Mouse (Mus musculus) mesoderm, embryonic 11.5 days (tissue): Measurements from ENCODE around the gene Cers1.

ENCODE experiments used
- DNase-seq: peaks from one replicate; pipeline ENCODE4 v3.0.0-alpha.2; 2012; ENCODE audit warnings: low read depth, low spot score

Cers1 gene

DNA sequence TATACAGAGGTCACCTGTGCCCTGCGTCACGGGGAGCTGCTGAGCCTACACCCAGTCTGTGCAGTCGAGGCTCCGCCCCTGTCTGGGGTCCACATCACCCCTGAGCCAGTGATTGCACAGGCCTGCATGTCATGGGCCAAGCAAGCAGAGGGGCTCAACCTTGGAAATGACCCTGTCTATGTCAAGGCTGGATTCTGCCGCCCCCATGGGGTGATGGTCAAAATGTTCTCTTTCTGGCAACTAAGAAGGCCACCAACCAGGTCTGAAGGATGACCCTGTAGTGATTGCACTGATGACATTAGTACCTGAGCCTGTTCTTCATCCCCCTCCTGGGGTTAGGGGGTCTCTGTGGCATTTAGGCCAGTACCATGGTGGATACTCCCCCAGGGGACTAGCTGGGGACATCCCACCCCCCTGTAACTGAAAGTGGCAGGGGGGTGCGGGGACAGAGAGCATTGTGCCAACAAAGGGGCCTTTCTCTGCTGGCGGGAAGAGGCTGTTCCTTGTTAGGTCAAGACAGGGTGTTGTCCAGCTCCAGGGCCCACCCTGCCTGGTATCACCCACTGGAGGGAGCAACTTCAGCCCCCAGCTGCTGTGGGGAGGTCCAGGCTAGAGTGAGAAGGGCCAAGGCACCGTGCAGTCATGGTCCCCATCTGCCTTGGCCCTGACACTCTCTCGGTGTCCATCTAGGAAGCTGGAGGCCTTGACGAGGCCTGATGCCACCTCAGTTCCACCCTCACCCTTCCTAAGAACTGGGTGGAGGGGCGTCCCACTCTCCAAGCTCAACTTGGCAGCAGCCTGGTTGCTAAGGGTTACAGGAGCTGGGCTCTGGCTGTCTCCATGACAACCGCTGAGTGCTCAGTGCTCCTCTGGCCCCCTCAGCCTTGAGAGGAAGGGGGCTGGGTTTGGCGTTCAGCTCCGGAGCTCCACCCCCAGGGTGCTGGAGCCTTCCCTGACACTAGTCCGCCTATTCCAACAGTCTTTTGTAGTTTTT lies 1.2 kb downstream of the Cers1 start:
- peak; percentile 90 for DNase-seq

DNA sequence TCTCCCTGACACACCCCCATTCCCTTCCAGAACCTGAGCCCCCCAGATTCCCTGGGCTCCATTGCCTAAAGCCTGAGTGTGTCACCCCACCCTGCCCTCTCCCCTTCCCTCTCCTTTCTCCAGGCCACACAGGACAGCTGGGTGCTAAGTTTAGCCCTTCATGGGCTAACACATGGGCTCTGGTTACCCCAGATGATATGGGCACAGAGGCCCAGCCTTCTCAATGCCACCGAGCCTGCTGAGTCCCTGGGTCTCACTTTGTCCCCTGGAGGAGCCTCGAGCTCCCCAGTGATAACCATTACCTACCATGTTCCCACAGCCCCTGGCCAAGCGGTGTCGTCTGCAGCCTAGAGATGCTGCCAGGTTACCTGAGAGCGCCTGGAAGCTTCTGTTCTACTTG lies 2.3 kb downstream of the Cers1 start:
- no peak for DNase-seq

DNA sequence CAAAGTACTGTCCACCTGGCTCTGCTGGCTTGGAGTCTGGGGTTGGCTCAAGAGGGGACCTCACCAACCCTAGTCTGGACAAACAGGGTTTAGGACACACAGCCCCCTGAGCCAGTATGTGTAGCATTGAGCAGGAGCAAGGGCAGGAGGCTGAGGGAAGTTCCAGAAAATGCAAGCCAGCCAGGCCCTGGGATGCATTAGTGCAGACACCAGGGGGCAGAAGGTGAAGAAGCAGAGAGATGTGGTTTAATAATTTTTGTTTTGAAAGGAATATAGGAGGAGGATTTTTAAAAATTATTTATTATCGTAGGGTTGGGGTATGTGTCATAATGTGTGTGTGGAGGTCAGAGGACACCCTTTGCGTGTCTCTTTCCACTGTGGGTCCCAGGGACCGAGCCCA lies 8.1 kb downstream of the Cers1 start:
- no peak for DNase-seq

DNA sequence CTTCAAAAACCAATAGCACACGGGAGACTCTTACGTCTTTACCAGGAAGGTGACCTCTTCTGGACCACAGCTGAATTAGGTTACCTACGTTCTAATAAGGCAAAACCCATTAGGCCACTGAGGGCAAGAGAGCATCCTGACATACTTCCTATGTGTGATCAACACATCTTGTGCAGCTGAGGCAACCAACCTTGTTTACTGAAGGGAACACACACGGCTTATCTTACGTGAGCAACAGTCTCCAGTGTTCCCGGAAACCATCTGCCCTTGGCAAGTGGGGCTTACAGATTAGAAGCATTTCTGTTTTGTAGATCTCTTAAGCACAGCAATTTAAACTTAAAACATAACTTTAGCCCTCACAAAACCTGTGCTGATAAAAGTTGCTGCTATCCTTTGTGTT lies 11.9 kb downstream of the Cers1 start:
- no peak for DNase-seq

DNA sequence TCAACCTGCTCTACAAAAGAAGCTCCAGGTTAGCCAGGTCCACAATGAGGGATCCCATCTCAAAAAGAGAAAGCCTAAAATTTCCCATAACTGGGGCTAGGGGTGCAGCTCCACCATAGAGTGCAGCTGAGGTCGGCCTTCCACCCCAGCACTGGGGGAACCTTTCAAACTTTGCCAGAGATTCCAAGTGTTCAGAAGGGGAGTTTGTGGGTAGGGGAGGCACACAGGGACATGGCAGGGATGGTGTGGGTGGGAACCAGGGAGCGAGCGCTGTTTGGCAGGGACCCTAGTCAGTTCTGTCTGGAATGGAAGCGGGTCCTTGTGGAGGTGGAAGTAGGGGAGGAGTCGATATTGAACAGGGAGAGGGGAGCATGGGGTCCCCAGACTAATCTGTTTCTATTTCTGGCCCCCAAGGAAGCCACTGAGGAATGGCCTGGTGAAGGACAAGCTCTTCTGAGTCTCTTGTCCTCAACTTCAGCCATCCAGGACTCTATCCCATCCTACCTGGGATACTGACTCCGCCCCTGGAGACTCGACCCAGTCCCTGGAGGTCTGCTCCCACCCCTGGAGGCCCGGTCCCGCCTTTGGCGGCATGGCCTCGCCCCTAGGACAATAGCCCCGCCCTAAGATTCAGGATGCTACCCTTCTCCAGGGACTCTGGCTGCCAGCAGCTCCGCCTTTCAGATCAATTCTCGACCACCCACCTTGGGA lies 13.7 kb downstream of the Cers1 start, which contains the start of gene Gdf1:
Gene Gdf1, plus strand, starts transcription at position 694 of the 711 bp plus-strand sequence.
- DNase-seq = peak; percentile 55

DNA sequence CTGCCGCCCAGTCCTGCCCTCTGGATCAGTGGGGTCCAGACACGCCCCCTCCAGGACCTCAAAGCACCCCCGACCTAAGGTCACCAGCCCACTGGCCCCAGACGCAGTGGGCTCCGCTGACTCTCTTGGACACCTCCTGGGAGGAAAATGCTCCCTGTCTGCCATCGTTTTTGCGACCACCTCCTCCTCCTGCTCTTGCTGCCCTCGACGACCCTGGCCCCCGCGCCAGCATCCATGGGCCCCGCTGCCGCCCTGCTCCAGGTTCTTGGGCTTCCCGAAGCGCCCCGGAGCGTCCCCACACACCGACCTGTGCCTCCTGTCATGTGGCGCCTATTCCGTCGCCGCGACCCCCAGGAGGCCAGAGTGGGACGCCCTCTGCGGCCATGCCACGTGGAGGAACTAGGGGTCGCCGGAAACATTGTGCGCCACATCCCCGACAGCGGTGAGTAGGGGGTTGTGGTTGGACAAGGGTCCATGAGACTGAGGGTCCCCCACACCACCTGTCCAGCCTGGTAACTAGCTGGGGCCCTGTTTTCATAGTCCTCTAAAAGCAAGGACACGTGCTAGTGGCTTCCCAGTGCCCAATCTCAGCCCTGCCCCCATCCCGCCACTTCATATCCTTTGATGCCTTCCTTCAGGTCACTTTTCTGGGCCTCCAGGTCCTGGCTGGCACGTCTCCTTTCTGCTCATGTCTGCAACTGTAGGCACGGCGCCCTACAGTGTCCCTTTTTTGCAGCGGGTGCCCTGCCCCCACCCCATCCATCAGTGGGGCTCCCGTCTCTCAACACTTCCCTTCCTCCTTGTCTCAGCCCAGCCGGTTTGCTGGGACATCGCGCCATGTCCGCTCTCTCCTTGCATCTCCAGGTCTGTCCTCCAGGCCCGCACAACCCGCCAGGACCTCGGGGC lies 14.5 kb downstream of the Cers1 start:
- no peak for DNase-seq

DNA sequence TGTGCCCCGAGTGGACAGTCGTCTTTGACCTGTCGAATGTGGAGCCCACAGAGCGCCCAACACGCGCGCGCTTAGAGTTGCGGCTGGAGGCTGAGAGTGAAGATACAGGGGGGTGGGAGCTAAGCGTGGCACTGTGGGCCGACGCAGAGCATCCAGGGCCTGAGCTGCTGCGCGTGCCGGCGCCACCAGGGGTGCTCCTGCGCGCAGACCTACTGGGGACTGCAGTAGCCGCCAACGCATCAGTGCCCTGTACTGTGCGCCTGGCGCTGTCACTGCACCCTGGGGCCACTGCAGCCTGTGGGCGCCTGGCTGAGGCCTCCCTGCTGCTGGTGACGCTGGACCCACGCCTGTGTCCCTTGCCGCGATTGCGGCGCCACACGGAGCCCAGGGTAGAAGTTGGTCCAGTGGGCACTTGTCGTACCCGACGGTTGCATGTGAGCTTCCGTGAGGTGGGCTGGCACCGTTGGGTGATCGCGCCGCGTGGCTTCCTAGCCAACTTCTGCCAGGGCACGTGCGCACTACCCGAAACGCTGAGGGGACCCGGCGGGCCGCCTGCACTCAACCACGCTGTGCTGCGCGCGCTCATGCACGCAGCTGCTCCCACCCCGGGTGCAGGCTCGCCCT lies 15.3 kb downstream of the Cers1 start:
- DNase-seq = peak; percentile 82

DNA sequence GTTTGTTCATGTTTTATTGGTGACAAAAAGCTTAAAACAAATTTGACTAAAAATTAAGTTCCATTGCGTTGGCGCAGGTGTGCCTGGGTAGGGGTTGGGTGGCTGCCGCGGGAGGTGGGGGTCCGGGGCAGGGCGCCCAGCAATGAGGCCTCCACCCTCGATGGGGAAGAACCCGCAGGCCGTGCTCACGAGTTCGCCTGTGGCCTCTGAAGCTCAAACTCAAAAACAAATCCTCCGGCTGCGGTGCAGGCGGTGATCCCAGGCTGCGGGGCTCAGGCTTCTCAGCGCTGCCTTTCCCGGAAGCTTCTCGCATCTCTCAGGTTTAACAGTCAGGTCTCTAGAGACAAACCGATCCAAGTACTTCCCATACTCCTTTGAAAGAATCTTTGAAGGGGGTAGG lies 16.0 kb downstream of the Cers1 start:
- no peak for DNase-seq

DNA sequence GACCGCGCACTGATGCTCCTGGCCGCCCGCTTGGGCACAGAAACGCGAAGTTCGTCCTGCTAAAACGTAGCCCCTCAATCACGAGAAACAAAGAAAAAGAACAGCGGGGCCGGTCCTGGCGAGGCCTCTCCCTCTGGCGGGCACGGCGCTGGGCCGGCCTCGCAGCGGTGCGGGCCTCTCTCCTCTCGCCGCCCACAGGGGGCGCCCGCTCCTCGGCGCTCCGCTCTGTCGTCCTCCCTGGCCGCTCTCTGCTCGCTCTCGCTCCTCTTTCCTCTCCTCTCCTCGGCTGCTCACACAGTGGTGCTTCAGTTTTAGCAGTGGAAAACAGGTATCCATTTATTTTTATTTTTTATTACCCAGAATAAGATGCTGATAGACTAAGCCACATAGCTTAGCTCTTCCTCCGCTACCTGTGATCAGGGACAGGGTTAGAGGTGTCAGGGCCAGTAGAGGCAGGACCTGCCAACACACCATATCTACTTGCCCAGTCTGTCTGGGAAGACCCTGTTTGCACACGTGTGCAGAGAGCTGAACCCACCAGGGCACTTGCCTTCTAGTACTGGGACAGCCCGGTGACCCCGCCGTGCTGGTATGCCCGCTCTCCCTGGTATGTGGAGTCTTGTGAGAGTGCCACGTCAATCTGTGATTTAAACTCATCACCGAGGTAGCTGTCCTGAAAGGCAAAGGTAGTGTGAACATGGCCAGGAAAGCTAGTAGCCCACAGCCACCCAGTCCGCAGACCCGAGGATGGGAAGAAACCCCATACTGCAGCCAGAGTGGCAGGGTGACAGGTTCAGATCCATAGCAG lies 16.7 kb downstream of the Cers1 start:
- DNase-seq = peak; percentile 84

DNA sequence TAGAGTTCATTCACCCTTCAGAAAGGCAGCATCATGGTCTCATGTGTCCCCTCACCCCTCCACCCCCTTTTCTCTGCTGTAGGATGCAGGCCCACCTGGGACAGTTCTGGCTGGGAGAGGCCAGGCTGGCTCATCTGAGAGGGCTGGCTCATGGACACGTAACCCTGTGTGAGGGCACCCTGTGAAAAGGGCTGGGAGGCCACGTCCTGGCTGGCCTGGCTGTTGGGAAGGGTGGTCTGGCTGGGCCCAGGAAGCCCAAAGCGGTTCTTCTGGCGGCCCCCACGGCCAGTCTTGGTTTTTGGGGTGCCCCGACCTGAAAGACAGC lies 17.3 kb downstream of the Cers1 start:
- DNase-seq = no peak

DNA sequence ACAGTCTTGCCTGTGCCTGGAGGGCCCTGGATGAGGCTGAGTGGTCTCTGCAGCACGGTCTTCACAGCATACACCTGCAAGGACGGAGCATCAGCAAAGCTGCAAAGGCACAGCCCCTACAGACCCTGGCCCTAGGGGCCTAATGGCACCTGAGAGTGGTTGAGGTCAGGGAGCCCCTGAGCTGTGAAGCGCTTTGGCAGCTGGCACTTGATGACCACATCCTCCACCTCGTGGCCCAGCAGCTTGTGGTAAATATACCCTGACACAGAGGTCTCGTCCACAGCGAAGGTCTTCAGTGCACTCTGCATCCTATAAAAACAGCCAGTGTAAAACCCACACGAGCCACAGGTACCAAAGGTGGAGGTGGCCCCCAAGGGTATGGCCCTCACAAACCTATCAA lies 23.4 kb downstream of the Cers1 start:
- DNase-seq = no peak

DNA sequence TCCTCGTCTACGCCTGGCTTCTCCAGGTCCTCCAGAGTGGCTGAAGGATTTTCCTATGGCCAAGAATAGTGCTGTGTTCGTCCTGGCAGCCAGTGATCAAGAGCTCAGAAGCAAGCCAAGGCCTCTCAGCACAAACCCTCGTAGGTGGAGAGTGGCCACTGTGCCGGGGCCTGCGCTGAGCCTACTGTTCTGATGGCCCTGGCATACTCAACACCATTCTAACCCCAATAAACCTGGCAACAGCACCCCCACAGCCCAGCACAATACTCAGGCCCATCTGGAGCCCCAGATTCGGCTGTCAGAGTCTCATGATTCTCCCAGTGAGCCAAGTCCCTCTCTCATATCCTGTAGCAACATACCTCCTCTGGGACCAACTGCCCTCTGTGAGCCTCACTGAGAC lies 25.1 kb downstream of the Cers1 start:
- DNase-seq = no peak

DNA sequence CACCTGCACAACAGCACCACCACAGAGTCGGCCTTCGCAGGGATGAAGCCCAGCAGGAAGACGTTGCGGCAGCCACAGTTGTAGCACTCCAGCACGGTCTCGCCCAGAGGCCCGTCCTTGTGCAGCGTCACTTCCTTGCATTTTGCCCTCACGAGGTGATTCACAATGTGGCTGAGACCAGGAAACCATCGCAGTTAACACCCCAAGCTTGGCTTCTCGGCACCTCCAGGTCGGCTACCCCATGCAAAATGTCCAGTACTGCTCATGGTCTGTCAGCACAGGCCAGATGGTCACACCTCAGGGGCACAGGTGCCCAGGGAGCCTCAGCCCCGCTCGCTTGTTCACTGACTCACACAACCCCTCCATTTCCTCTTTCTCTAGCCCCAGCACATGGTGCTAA lies 26.4 kb downstream of the Cers1 start:
- no peak for DNase-seq

DNA sequence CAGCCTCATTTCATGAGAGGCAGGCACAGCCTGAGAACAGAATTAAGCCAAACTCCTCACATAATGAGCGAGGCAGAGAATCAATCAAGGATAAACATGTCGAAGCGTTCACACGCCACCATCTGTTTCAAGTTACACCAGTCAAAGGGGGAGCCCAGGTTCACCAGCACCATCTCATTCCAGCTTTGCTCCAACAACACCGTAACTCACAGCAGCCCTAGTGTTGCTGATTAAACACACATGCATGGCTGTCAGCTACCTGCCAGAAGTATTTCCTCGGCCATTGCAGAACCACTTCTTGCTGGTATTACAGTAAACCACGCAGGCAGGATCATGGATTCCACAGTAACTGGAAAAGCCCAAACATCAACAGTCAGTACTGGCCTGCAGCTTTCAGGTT lies 27.5 kb downstream of the Cers1 start:
- peak; percentile 30 for DNase-seq

DNA sequence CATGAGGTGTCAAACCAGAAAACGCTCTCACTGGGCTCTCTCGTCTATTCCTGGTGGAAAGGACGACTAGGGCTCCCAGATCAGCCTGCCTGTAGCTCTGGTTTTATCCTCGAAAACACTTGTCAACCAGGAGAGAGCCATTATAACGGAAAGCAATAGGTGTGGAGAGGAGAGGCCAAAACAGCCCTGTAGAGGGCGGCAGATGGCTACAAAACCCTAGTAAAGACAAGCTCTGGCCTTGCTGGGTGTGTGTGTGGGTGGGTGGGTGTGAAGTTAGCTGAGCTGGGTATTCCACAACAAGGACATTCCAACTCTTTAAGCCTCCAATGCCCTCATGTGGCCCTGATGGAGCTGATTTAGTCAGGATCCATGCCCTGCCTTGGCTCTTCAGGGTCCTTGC lies 28.1 kb downstream of the Cers1 start:
- DNase-seq = peak; percentile 50

DNA sequence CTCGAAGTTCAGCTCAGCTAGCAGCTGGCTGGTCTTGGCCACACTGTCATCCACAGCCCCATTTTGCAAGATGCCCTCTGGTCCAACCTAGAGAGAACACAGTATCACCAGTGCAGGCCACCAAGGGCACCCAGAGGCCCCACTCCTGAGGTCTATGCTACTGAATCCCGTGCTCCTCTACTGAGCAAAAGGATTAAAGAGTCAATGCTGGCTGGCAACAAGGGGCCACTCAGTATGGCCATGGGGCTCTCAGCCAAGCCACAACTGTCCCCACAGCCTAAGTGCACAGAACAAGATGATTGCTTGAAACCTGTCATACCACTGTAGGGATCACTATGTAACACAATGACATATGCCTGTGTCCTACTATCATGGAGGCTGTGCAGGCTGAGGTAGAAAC lies 28.7 kb downstream of the Cers1 start:
- no peak for DNase-seq

DNA sequence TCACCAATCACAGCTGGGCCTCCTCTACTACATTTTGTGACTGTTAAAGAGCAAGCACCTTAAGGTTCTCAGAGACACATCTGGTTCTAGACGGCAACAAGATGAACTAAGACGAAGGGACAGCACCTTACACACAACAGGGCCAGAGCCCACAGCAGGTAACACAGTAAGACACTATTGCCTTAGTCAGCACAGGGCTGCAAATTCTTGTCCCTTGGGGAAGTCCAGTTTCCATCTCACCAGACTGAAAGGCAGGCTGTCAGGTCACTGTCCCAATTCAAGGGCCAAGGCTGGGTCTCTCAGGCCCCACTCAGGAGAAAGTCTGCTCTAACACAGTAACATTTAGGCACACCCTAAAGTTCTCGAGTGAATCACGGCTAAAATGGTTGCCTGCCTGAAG lies 31.9 kb downstream of the Cers1 start:
- no peak for DNase-seq

DNA sequence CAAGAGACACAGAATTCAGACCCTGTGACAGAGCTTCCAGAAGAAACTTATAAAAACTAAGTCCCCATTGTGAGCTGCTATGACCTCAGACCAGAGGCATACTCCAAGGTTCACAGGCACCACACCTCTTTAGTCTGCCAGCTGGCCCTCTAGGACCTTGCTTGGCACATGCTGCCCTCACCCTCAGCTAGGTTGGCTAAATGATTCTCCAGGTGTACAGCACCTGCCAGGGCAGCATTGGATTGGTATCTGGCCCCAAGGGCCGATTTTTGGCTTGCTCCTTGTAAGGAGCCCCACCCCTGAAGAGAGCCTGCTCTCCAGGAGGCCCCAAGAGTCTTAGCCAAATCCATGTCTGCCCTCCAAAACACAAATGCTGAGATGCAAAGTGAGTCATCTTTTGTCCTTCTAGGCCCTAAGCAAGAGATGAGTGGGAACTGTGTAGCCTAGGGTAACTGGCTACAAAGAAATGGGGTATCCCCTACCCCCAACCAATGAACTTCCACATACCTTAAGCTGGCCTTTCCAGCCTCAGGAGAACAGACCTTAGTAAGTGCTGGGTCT lies 32.4 kb downstream of the Cers1 start:
- no peak for DNase-seq

DNA sequence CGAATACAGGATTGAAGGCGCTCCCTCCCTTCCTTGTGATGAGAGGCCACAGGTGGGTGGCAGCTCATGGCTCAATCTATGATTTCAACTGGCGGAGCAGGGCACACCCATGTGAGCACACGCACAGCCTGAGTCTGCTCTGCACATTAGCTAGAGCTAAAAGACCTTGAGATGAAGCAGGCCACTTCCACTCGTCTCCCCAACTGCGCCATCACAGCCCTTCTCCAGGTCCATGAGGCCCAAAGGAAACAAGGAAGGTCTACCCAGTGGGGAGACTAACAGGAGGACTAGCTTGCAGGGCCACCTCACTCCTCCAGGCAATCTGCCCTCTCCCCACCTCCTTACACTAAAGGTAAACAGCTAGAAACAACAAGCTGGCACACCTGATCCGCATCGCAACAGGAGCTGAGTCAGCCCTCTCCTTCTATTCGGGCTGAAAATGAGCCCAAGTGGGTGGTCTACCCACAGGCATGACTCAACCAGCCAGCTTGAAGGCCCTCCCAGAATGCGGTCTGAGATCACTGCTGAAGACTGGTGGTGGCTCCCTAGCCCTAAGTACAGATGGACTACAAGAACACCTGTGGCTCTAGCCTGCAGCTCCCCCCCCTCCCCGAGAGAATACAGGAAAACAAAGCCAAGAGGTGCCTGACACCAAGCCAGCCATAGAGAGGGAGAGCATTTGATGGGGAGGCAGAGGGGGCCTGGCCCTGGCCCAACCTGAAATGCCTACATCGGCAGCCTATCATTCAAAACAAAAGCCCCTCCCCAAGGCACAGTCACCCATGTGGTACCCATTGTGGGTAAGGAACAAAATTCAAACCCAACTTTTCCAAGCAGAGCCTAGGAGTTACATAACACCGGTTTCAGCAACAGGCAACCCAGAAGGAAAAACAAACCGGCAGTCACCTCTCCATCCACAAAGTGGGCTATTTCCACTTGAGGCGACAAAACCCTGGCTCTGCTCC lies 35.7 kb downstream of the Cers1 start:
- DNase-seq = no peak
